Mouse (Mus musculus) ES-CJ7 (cell line): ENCODE results near the gene Tekt4.

Experiments
- DNase-seq: peaks from one replicate; pipeline ENCODE4 v3.0.0; 2011; ENCODE audit warnings: low read depth, low spot score

Tekt4 gene

GRCm38 (mm10) chr17:25432433-25433181 is 21.8 kb upstream of the Tekt4 start:
- DNase-seq: peak; percentile 16

GRCm38 (mm10) chr17:25433223-25433616 is 21.2 kb upstream of the Tekt4 start:
- DNase-seq: peak; percentile 7

- peak; percentile 65 for DNase-seq
Measured at GRCm38 (mm10) chr17:25433617-25434606, 20.5 kb upstream of the Tekt4 start, which contains the start of gene Cacna1h. Cacna1h (minus strand) TSS chr17:25433783.

- no peak for DNase-seq
Measured at GRCm38 (mm10) chr17:25441417-25441816, 13.0 kb upstream of the Tekt4 start.

GRCm38 (mm10) chr17:25442889-25443288 is 11.5 kb upstream of the Tekt4 start:
- DNase-seq: no peak

- DNase-seq: no peak
Measured at GRCm38 (mm10) chr17:25445074-25445473, 9.3 kb upstream of the Tekt4 start.

- DNase-seq: no peak
Measured at GRCm38 (mm10) chr17:25445841-25446240, 8.6 kb upstream of the Tekt4 start.

GRCm38 (mm10) chr17:25447865-25448264 is 6.5 kb upstream of the Tekt4 start:
- no peak for DNase-seq

GRCm38 (mm10) chr17:25450329-25450728 is 4.1 kb upstream of the Tekt4 start:
- DNase-seq: no peak

GRCm38 (mm10) chr17:25452246-25452965 is 2.0 kb upstream of the Tekt4 start:
- DNase-seq: no peak

- DNase-seq: no peak
Measured at GRCm38 (mm10) chr17:25456540-25456939, 2.1 kb downstream of the Tekt4 start.

GRCm38 (mm10) chr17:25462236-25462875 is 7.9 kb downstream of the Tekt4 start:
- DNase-seq: no peak

GRCm38 (mm10) chr17:25463326-25463945 is 9.0 kb downstream of the Tekt4 start:
- DNase-seq: no peak

GRCm38 (mm10) chr17:25464091-25464490 is 9.7 kb downstream of the Tekt4 start:
- no peak for DNase-seq

- no peak for DNase-seq
Measured at GRCm38 (mm10) chr17:25466257-25466656, 11.8 kb downstream of the Tekt4 start.

- no peak for DNase-seq
Measured at GRCm38 (mm10) chr17:25467781-25468180, 13.4 kb downstream of the Tekt4 start.

- no peak for DNase-seq
Measured at GRCm38 (mm10) chr17:25468301-25468700, 13.9 kb downstream of the Tekt4 start.

GRCm38 (mm10) chr17:25469798-25470197 is 15.4 kb downstream of the Tekt4 start:
- peak; percentile 60 for DNase-seq

GRCm38 (mm10) chr17:25471418-25471817 is 17.0 kb downstream of the Tekt4 start:
- no peak for DNase-seq

GRCm38 (mm10) chr17:25472044-25472443 is 17.6 kb downstream of the Tekt4 start:
- DNase-seq: peak; percentile 17
